Mouse (Mus musculus): Measurements from ENCODE around the gene Cadps2. TPM values are rescaled to one million over a fixed set of nuclear protein-coding genes. Genes with fewer than 3 reads are reported as not detected.
A peak's percentile ranks its signal among the peaks of the same experiment; 100 is the strongest.

The Cadps2 gene
- polyA plus RNA-seq, 1 experiment from 2014 or later, result 6.2 TPM

DNA sequence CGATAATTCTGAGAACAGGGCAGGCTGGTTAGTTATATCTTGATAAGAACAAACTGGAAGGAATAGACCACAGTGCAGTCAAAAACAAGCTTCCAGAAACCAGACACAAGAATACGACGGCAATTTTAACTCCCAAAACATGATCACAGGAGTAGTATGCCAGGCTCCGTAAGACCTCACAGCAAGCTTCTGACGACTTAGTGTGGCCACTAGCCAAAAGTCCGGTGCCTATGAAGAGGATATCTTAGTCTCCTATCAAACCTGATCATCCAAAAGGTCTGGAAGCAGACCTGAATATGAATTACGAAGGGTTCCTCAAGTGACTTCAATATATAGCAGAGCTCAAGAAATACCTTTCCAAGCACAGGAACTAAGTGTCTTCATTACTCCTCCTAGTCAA, 33.9 kb downstream of the Cadps2 start:
- Histone ChIP-seq H3K27ac (ENCODE audit: low read length) (no peak overlapping the region), H3K36me3 (ENCODE audit: insufficient read depth, low read length) (no peaks in the 10 kb centered on the region), H3K9me3 (ENCODE audit: low read length) (no peaks in the 10 kb centered on the region), H3K4me3 (ENCODE audit: low read length) (no peak overlapping the region), H3K4me2 (replicated peaks; ENCODE audit: low read depth, low read length) (no peak overlapping the region), H3K27me3 (ENCODE audit: insufficient read depth, low read length) (no peaks in the 10 kb centered on the region), H3K4me1 (ENCODE audit: insufficient read depth, low read length) (no peaks in the 10 kb centered on the region), H3K9ac (replicated peaks; ENCODE audit: low read length) (no peak overlapping the region)
- WGBS, result 89% methylated on average over 7 of the region's 7 CpGs
- no peak for ATAC-seq (ENCODE audit: low FRiP score, low TSS enrichment)

DNA sequence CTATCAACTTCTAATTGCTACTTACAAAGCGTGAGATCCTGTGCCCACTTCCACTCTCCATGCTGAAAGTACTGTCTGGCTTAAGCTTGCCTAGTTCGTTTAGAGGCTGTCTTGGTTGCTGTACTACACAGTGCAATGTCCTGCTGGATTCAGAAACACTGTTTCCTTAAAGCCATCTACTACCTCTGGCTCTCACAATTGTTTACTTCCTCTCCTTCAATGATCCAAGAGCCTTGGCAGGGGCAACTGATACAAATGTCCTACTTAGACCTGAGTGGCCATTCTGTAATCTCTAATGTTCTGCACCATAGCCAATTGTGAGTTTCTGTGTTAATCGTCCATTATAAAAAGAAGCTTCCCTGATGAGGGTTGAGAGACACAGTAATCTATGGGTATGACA, 47.4 kb downstream of the Cadps2 start:
- Histone ChIP-seq H3K4me1 (ENCODE audit: insufficient read depth, low read length) (no peaks in the 10 kb centered on the region), H3K27ac (ENCODE audit: low read length) (no peak overlapping the region), H3K9me3 (ENCODE audit: low read length) (no peaks in the 10 kb centered on the region), H3K9ac (replicated peaks; ENCODE audit: low read length) (no peak overlapping the region), H3K4me3 (ENCODE audit: low read length) (no peak overlapping the region), H3K36me3 (ENCODE audit: insufficient read depth, low read length) (no peaks in the 10 kb centered on the region), H3K4me2 (replicated peaks; ENCODE audit: low read depth, low read length) (no peak overlapping the region), H3K27me3 (ENCODE audit: insufficient read depth, low read length) (no peaks in the 10 kb centered on the region)
- ATAC-seq (ENCODE audit: low FRiP score, low TSS enrichment), result no peak
- 84% methylated on average over 3 of the region's 3 CpGs for WGBS

DNA sequence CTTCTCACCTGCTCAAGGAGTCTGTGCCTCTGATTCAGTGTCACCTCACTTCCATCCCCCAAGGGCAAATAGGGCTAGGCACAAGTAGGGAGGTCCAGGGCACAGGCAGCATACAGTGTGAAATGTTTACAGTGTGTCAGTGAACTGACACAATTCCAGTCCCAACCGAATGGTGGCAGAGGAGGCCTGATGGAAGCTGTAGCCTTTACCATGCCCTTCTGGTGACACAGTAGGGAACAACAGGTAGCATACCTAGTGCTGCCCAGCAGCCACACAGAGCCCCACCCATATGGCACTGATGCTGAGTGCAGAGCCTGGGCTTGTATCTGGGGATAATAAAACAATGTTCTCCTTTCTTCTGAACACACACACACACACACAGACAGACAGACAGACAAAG, 61.6 kb downstream of the Cadps2 start:
- Histone ChIP-seq H3K27ac (ENCODE audit: low read length) (no peak overlapping the region), H3K4me2 (replicated peaks; ENCODE audit: low read depth, low read length) (no peak overlapping the region), H3K4me3 (ENCODE audit: low read length) (no peak overlapping the region), H3K9ac (replicated peaks; ENCODE audit: low read length) (no peak overlapping the region), H3K36me3 (ENCODE audit: insufficient read depth, low read length) (no peaks in the 10 kb centered on the region), H3K4me1 (ENCODE audit: insufficient read depth, low read length) (no peaks in the 10 kb centered on the region), H3K9me3 (ENCODE audit: low read length) (no peaks in the 10 kb centered on the region), H3K27me3 (ENCODE audit: insufficient read depth, low read length) (no peaks in the 10 kb centered on the region)
- no peak for ATAC-seq (ENCODE audit: low FRiP score, low TSS enrichment)
- WGBS, result 35% methylated on average over 1 of the region's 1 CpGs

DNA sequence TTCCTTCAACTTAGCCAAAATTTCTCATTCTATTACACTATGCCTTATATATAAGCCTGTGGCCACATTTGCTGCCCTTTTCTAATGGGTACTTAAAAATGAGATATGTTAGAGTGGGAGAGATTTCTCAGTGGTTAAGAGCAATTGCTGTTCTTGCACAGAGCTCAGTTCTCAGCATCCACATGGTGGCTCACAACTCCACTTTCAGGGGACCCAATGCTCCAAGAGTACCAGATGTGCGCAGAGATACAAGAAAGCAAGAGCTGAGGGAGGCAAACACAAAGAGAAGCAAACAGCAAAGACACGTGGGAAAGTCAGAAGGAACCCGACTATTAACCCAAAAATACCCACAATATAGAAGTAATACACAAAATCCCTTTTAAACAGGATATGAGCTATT, 77.0 kb downstream of the Cadps2 start:
- no peak overlapping the region for H3K9ac ChIP-seq (replicated peaks; ENCODE audit: low read length)
- no peak for ATAC-seq (ENCODE audit: low FRiP score, low TSS enrichment)

DNA sequence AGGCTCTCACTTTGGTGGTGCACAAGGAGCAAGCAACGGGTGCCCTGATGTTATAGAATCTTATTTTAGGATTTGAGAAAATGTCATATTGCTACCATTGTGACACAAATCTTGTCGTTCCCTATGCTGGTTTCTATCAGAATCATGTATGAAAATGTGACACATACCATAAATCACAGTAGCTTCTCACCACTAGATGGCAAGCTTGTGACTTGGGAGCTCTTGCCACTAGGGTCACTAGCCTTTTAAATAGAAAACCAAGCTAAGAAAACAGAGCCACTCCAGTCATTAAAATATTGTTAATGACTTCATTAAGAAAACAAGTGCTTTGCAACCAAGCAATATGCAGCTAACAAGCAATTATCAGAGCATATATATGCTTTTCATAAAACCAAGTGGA, 81.0 kb downstream of the Cadps2 start:
- no peak for ATAC-seq (ENCODE audit: low FRiP score, low TSS enrichment)
- H3K9ac ChIP-seq (replicated peaks; ENCODE audit: low read length), result no peak overlapping the region
- no peaks in the 10 kb centered on the region for H3K4me1 ChIP-seq (ENCODE audit: insufficient read depth, low read length)
- no peak overlapping the region for H3K27ac ChIP-seq (ENCODE audit: low read length)
- no peak overlapping the region for H3K4me2 ChIP-seq (replicated peaks; ENCODE audit: low read depth, low read length)
- no peaks in the 10 kb centered on the region for H3K27me3 ChIP-seq (ENCODE audit: insufficient read depth, low read length)
- WGBS, result 86% methylated on average over 2 of the region's 2 CpGs
- H3K4me3 ChIP-seq (ENCODE audit: low read length), result no peak overlapping the region
- H3K9me3 ChIP-seq (ENCODE audit: low read length), result no peaks in the 10 kb centered on the region
- no peaks in the 10 kb centered on the region for H3K36me3 ChIP-seq (ENCODE audit: insufficient read depth, low read length)

More for the DNA sequence above, 77.0 kb downstream of the Cadps2 start:
- H3K36me3 ChIP-seq (ENCODE audit: insufficient read depth, low read length), result no peaks in the 10 kb centered on the region
- H3K4me3 ChIP-seq (ENCODE audit: low read length), result no peak overlapping the region
- no peak overlapping the region for H3K4me2 ChIP-seq (replicated peaks; ENCODE audit: low read depth, low read length)
- WGBS, result 57% methylated on average over 3 of the region's 3 CpGs
- no peaks in the 10 kb centered on the region for H3K27me3 ChIP-seq (ENCODE audit: insufficient read depth, low read length)
- H3K27ac ChIP-seq (ENCODE audit: low read length), result no peak overlapping the region
- H3K9me3 ChIP-seq (ENCODE audit: low read length), result no peaks in the 10 kb centered on the region
- no peaks in the 10 kb centered on the region for H3K4me1 ChIP-seq (ENCODE audit: insufficient read depth, low read length)

DNA sequence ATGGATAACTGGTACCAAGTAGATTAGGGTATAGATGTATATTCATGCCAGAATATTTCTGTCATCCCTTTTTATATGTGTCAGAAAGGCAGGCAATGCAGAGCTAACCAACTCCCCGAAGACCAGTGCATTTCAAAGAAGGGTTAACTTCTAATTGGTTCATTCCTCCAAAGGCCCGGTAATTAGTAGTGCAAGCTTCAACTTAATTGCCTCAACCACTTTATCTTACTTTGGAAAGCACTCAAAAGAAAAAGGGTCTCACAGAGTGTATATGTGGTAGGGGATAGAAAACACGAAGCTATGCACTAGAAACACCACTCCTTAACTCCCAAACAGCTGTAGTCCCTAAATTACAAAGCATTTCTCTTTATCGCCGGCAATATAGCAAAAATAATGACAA, 90.4 kb downstream of the Cadps2 start:
- 74% methylated on average over 5 of the region's 5 CpGs for WGBS
- no peaks in the 10 kb centered on the region for H3K9me3 ChIP-seq (ENCODE audit: low read length)
- no peak overlapping the region for H3K9ac ChIP-seq (replicated peaks; ENCODE audit: low read length)
- no peaks in the 10 kb centered on the region for H3K36me3 ChIP-seq (ENCODE audit: insufficient read depth, low read length)
- H3K27me3 ChIP-seq (ENCODE audit: insufficient read depth, low read length), result no peaks in the 10 kb centered on the region
- ATAC-seq (ENCODE audit: low FRiP score, low TSS enrichment), result no peak
- no peaks in the 10 kb centered on the region for H3K4me1 ChIP-seq (ENCODE audit: insufficient read depth, low read length)
- no peak overlapping the region for H3K27ac ChIP-seq (ENCODE audit: low read length)
- H3K4me2 ChIP-seq (replicated peaks; ENCODE audit: low read depth, low read length), result no peak overlapping the region
- H3K4me3 ChIP-seq (ENCODE audit: low read length), result no peak overlapping the region

DNA sequence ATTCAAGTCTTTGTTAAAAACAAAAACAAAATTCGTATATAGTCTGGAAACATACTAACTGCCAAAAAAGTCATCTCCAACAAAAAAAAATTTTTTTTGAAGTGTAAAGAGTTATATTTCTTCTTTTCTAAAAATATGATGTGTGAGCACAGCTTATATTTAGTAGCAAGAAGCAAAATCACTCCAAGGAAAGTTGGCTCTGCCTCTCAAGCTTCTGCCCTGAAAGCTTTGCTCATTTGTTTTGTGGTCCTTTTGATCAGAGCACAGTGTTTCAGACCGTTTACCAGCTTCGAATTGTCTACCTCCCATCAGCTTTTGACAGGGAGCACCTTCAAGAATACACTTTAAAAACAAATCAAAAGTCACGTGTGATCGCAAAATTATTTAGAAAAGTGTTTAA, 99.2 kb downstream of the Cadps2 start:
- Histone ChIP-seq H3K9ac (replicated peaks; ENCODE audit: low read length) (no peak overlapping the region), H3K4me3 (ENCODE audit: low read length) (no peak overlapping the region), H3K36me3 (ENCODE audit: insufficient read depth, low read length) (no peaks in the 10 kb centered on the region), H3K9me3 (ENCODE audit: low read length) (no peaks in the 10 kb centered on the region), H3K27ac (ENCODE audit: low read length) (no peak overlapping the region), H3K4me1 (ENCODE audit: insufficient read depth, low read length) (no peaks in the 10 kb centered on the region), H3K27me3 (ENCODE audit: insufficient read depth, low read length) (no peaks in the 10 kb centered on the region), H3K4me2 (replicated peaks; ENCODE audit: low read depth, low read length) (no peak overlapping the region)
- ATAC-seq (ENCODE audit: low FRiP score, low TSS enrichment), result no peak
- 80% methylated on average over 5 of the region's 5 CpGs for WGBS

GRCm38 (mm10) chr6:23732750-23733149, 106.5 kb downstream of the Cadps2 start:
- Histone ChIP-seq H3K27ac (ENCODE audit: low read length) (no peak overlapping the region), H3K9me3 (ENCODE audit: low read length) (no peaks in the 10 kb centered on the region), H3K27me3 (ENCODE audit: insufficient read depth, low read length) (no peaks in the 10 kb centered on the region), H3K4me1 (ENCODE audit: insufficient read depth, low read length) (no peaks in the 10 kb centered on the region), H3K9ac (replicated peaks; ENCODE audit: low read length) (no peak overlapping the region), H3K4me3 (ENCODE audit: low read length) (no peak overlapping the region), H3K36me3 (ENCODE audit: insufficient read depth, low read length) (no peaks in the 10 kb centered on the region), H3K4me2 (replicated peaks; ENCODE audit: low read depth, low read length) (no peak overlapping the region)
- no peak for ATAC-seq (ENCODE audit: low FRiP score, low TSS enrichment)
- WGBS, result 57% methylated on average over 3 of the region's 3 CpGs

GRCm38 (mm10) chr6:23728620-23729019, 110.6 kb downstream of the Cadps2 start:
- WGBS, result 45% methylated on average over 3 of the region's 3 CpGs
- no peaks in the 10 kb centered on the region for H3K36me3 ChIP-seq (ENCODE audit: insufficient read depth, low read length)

GRCm38 (mm10) chr6:23723697-23724096, 115.5 kb downstream of the Cadps2 start:
- WGBS, result 91% methylated on average over 4 of the region's 4 CpGs
- Histone ChIP-seq H3K9me3 (ENCODE audit: low read length) (peaks cover 4% of the 10 kb centered on the region; the same call in 1 of the 2 replicates), H3K36me3 (ENCODE audit: insufficient read depth, low read length) (no peaks in the 10 kb centered on the region), H3K4me1 (ENCODE audit: insufficient read depth, low read length) (no peaks in the 10 kb centered on the region), H3K27ac (ENCODE audit: low read length) (no peak overlapping the region), H3K27me3 (ENCODE audit: insufficient read depth, low read length) (no peaks in the 10 kb centered on the region), H3K4me3 (ENCODE audit: low read length) (no peak overlapping the region), H3K9ac (replicated peaks; ENCODE audit: low read length) (no peak overlapping the region), H3K4me2 (replicated peaks; ENCODE audit: low read depth, low read length) (no peak overlapping the region)
- ATAC-seq (ENCODE audit: low FRiP score, low TSS enrichment), result no peak

More at GRCm38 (mm10) chr6:23728620-23729019, 110.6 kb downstream of the Cadps2 start:
- H3K9ac ChIP-seq (replicated peaks; ENCODE audit: low read length), result no peak overlapping the region
- H3K27me3 ChIP-seq (ENCODE audit: insufficient read depth, low read length), result no peaks in the 10 kb centered on the region
- no peak overlapping the region for H3K27ac ChIP-seq (ENCODE audit: low read length)
- no peak overlapping the region for H3K4me2 ChIP-seq (replicated peaks; ENCODE audit: low read depth, low read length)
- no peak overlapping the region for H3K4me3 ChIP-seq (ENCODE audit: low read length)
- peak; percentile 86; the same call in 1 of the 2 replicates for ATAC-seq (ENCODE audit: low FRiP score, low TSS enrichment)
- no peaks in the 10 kb centered on the region for H3K9me3 ChIP-seq (ENCODE audit: low read length)
- no peaks in the 10 kb centered on the region for H3K4me1 ChIP-seq (ENCODE audit: insufficient read depth, low read length)

All from kidney, embryonic 16.5 days (tissue).